Mouse (Mus musculus): ENCODE data around the gene Eef2.

GRCm38 (mm10) chr10:81161602-81162317, 14.7 kb upstream of the Eef2 start:
- TF ChIP-seq CTCF (IDR thresholded peaks at IDR 0.05; ENCODE audit: extremely low read depth, insufficient read depth, low read length) (no peak), POLR2A (IDR thresholded peaks at IDR 0.05; ENCODE audit: extremely low read depth, insufficient read depth, low read length) (no peak)
